Mouse (Mus musculus): ENCODE data around the gene Camk1. TPM values are rescaled to one million over a fixed set of nuclear protein-coding genes. Genes with fewer than 3 reads are reported as not detected.

Gene Camk1
- total and polyA plus RNA-seq, 3 experiments: 7.9 to 13.3 TPM; not detected in 1

DNA sequence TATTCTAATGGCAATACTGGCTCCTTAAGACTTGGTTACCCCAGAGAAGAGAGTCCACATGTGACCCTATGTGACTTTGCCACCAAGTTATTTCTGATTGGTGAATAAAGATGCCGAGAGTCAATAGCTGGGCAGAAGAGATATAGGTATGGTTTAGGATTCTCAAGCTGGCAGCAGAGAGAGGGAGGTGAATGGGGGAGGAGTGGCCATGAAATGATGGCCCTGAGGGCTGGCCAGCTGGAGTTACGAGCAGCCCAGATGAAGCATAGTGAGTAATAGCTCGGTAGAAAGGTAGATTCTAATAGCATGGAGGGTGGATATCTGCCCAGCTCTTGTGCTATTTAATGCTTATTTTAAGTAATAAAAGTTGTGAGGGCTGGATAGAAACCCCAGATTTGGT, 9.0 kb upstream of the Camk1 start:
- Histone ChIP-seq H3K9ac (ENCODE audit: control insufficient read depth, low read depth, low read length, poor library complexity, severe bottlenecking) (no peak overlapping the region), H3K9me3 (replicated peaks; ENCODE audit: insufficient read depth, low read length) (no peaks in the 10 kb centered on the region), H3K27ac (ENCODE audit: control insufficient read depth, low read depth, low read length) (no peak overlapping the region), H3K4me3 (ENCODE audit: control insufficient read depth in 1 of 2, insufficient read depth in 1 of 2, low read depth in 2 of 2, low read length in 2 of 2) (no peak overlapping the region), H3K79me2 (ENCODE audit: control insufficient read depth, insufficient read depth, low read length, poor library complexity) (no peaks in the 10 kb centered on the region), H3K36me3 (ENCODE audit: control insufficient read depth in 1 of 2, insufficient read depth in 2 of 2, low read length in 2 of 2) (peaks cover 0 to 8% of the 10 kb centered on the region in 2 experiments; a peak in 2 of 4 replicates), H3K4me1 (ENCODE audit: control insufficient read depth in 1 of 2, insufficient read depth in 2 of 2, low read length in 2 of 2) (peaks cover 2 to 6% of the 10 kb centered on the region in 2 experiments), H3K27me3 (ENCODE audit: control insufficient read depth in 1 of 2, insufficient read depth in 2 of 2, low read length in 2 of 2) (no peaks in the 10 kb centered on the region)
- DNase-seq (ENCODE audit: low read depth, low spot score): no peak
- TF ChIP-seq TBP (IDR thresholded peaks at IDR 0.05; ENCODE audit: low read depth, low read length): no peak
- no peak for TF ChIP-seq POLR2A (IDR thresholded peaks at IDR 0.05; ENCODE audit: control insufficient read depth in 1 of 2, insufficient read depth in 1 of 2, low read depth in 1 of 2, low read length in 2 of 2, poor library complexity in 1 of 2)
- no peak for TF ChIP-seq POLR2AphosphoS2 (IDR thresholded peaks at IDR 0.05; ENCODE audit: low read length)
- TF ChIP-seq NELFE (IDR thresholded peaks at IDR 0.05; ENCODE audit: low read depth, low read length): no peak
- TF ChIP-seq MXI1 (IDR thresholded peaks at IDR 0.05; ENCODE audit: low read depth, low read length): no peak
- TF ChIP-seq E2F4 (IDR thresholded peaks at IDR 0.05; ENCODE audit: borderline replicate concordance, low read depth, low read length): no peak
- no peak for TF ChIP-seq ELF1 (IDR thresholded peaks at IDR 0.05; ENCODE audit: low read depth, low read length)
- no peak for TF ChIP-seq UBTF (IDR thresholded peaks at IDR 0.05; ENCODE audit: borderline replicate concordance, insufficient read depth, low read depth, low read length)

DNA sequence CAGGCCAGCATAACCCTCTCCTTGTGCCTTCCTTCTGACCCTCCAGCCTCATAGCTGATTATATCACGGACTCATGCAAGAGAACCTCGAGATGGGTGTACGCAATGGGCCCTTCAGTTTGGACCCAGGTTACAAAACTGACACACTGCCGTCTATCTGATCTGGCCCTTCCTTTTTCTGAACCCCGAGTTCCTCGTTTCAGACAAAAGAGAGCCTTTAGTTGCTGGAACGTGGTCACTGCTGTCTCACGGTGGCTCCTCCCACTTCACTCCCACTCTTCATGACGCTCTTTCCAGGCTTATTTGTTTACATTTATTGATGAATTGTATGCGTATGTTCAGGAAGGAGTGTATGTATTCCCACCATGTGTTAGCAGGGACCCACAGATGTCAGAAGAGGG, 7.9 kb upstream of the Camk1 start:
- H3K79me2 ChIP-seq (ENCODE audit: control insufficient read depth, insufficient read depth, low read length, poor library complexity): no peaks in the 10 kb centered on the region
- peak; percentile 64 for DNase-seq (ENCODE audit: low read depth, low spot score)
- H3K9ac ChIP-seq (ENCODE audit: control insufficient read depth, low read depth, low read length, poor library complexity, severe bottlenecking): peak overlapping the region; percentile 42
- no peaks in the 10 kb centered on the region for H3K9me3 ChIP-seq (replicated peaks; ENCODE audit: insufficient read depth, low read length)
- peak overlapping the region; percentile 1 to 42; a peak in 3 of 4 replicates for H3K4me3 ChIP-seq (ENCODE audit: control insufficient read depth in 1 of 2, insufficient read depth in 1 of 2, low read depth in 2 of 2, low read length in 2 of 2)
- H3K27ac ChIP-seq (ENCODE audit: control insufficient read depth, low read depth, low read length): no peak overlapping the region
- peaks cover 0 to 8% of the 10 kb centered on the region in 2 experiments; a peak in 2 of 4 replicates for H3K36me3 ChIP-seq (ENCODE audit: control insufficient read depth in 1 of 2, insufficient read depth in 2 of 2, low read length in 2 of 2)
- TF ChIP-seq EP300 (IDR thresholded peaks at IDR 0.05; ENCODE audit: low read depth in 1 of 2, low read length in 2 of 2): 0 out of 4 replicates have a peak, but pooled peaks of 1 of the 2 experiments have one; percentile 30
- TF ChIP-seq TCF12 (IDR thresholded peaks at IDR 0.05; ENCODE audit: low read depth, low read length): no peak
- TF ChIP-seq NELFE (IDR thresholded peaks at IDR 0.05; ENCODE audit: low read depth, low read length): no peak
- peak; percentile 51 for TF ChIP-seq MXI1 (IDR thresholded peaks at IDR 0.05; ENCODE audit: low read depth, low read length)
- TF ChIP-seq GATA1 (IDR thresholded peaks at IDR 0.05; ENCODE audit: low read depth, low read length): peak; percentile 56
- no peak for TF ChIP-seq E2F4 (IDR thresholded peaks at IDR 0.05; ENCODE audit: borderline replicate concordance, low read depth, low read length)
- TF ChIP-seq TBP (IDR thresholded peaks at IDR 0.05; ENCODE audit: low read depth, low read length): 0 out of 2 replicates have a peak, but pooled peaks have one; percentile 18
- TF ChIP-seq MAX (IDR thresholded peaks at IDR 0.05; ENCODE audit: low read length): peak; percentile 55; the same call in 1 of the 2 replicates
- 0 out of 2 replicates have a peak, but pooled peaks have one; percentile 45 for TF ChIP-seq MYC (IDR thresholded peaks at IDR 0.05; ENCODE audit: low read depth, low read length)
- no peaks in the 10 kb centered on the region for H3K27me3 ChIP-seq (ENCODE audit: control insufficient read depth in 1 of 2, insufficient read depth in 2 of 2, low read length in 2 of 2)
- peaks cover 2 to 6% of the 10 kb centered on the region in 2 experiments for H3K4me1 ChIP-seq (ENCODE audit: control insufficient read depth in 1 of 2, insufficient read depth in 2 of 2, low read length in 2 of 2)

DNA sequence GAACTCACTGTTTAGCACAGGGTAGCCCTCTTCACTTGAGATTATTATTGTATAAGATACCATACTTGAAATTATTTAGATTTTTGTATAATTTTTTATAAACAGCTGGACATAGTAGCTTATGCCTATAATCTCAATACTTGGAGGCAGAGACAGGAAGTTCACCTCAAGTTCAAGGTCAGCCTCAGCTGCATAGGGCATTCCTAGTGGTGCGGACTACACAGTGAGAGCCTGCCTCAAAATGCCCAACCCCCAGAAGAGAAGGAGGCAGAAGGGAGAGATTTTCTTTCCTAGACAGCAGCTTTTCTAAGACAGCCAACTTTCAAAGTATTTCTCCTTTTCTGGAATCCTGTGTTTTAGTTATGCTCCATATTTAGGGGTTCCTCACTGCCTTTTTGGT, 7.4 kb upstream of the Camk1 start:
- H3K79me2 ChIP-seq (ENCODE audit: control insufficient read depth, insufficient read depth, low read length, poor library complexity): no peaks in the 10 kb centered on the region
- peaks cover 2 to 6% of the 10 kb centered on the region in 2 experiments for H3K4me1 ChIP-seq (ENCODE audit: control insufficient read depth in 1 of 2, insufficient read depth in 2 of 2, low read length in 2 of 2)
- H3K4me3 ChIP-seq (ENCODE audit: control insufficient read depth in 1 of 2, insufficient read depth in 1 of 2, low read depth in 2 of 2, low read length in 2 of 2): peak overlapping the region; percentile 1 to 42; a peak in 2 of 4 replicates
- H3K27ac ChIP-seq (ENCODE audit: control insufficient read depth, low read depth, low read length): no peak overlapping the region
- H3K36me3 ChIP-seq (ENCODE audit: control insufficient read depth in 1 of 2, insufficient read depth in 2 of 2, low read length in 2 of 2): peaks cover 0 to 8% of the 10 kb centered on the region in 2 experiments; a peak in 2 of 4 replicates
- no peaks in the 10 kb centered on the region for H3K9me3 ChIP-seq (replicated peaks; ENCODE audit: insufficient read depth, low read length)
- no peak for DNase-seq (ENCODE audit: low read depth, low spot score)
- no peaks in the 10 kb centered on the region for H3K27me3 ChIP-seq (ENCODE audit: control insufficient read depth in 1 of 2, insufficient read depth in 2 of 2, low read length in 2 of 2)
- TF ChIP-seq JUND (IDR thresholded peaks at IDR 0.05; ENCODE audit: low read depth, low read length) (no peak), POLR2A (IDR thresholded peaks at IDR 0.05; ENCODE audit: control insufficient read depth in 1 of 2, insufficient read depth in 1 of 2, low read depth in 1 of 2, low read length in 2 of 2, poor library complexity in 1 of 2) (no peak), KAT2A (conservative IDR thresholded peaks at IDR 0.05; ENCODE audit: low read depth, low read length) (no peak), ZNF384 (IDR thresholded peaks at IDR 0.05; ENCODE audit: low read depth, low read length) (no peak), ELF1 (IDR thresholded peaks at IDR 0.05; ENCODE audit: low read depth, low read length) (no peak), SIN3A (IDR thresholded peaks at IDR 0.05; ENCODE audit: low read length) (no peak), NRF1 (IDR thresholded peaks at IDR 0.05; ENCODE audit: insufficient read depth, low read depth, low read length, poor library complexity, severe bottlenecking) (no peak), ZMIZ1 (IDR thresholded peaks at IDR 0.05; ENCODE audit: low read depth, low read length) (no peak), MAX (IDR thresholded peaks at IDR 0.05; ENCODE audit: low read length) (no peak), NELFE (IDR thresholded peaks at IDR 0.05; ENCODE audit: low read depth, low read length) (no peak), HCFC1 (IDR thresholded peaks at IDR 0.05; ENCODE audit: low read depth, low read length) (no peak), GABPA (IDR thresholded peaks at IDR 0.05; ENCODE audit: low read depth, low read length) (no peak), ETS1 (IDR thresholded peaks at IDR 0.05; ENCODE audit: low read depth, low read length) (no peak), POLR2AphosphoS5 (IDR thresholded peaks at IDR 0.05; ENCODE audit: borderline replicate concordance, low read depth, low read length) (no peak), BHLHE40 (IDR thresholded peaks at IDR 0.05; ENCODE audit: borderline replicate concordance, low read depth, low read length) (no peak)
- H3K9ac ChIP-seq (ENCODE audit: control insufficient read depth, low read depth, low read length, poor library complexity, severe bottlenecking): peak overlapping the region; percentile 42
